Mouse (Mus musculus) liver, embryonic 11.5 days (tissue): ENCODE data around the gene Morn3. TPM values are rescaled to one million over a fixed set of nuclear protein-coding genes. Genes with fewer than 3 reads are reported as not detected.

ENCODE experiments used
- ATAC-seq: fragments of 200-750 bp; cut with Nextera tagmentation; replicated peaks from 2 replicates; pipeline ENCODE4 v1.8.0; 2017; ENCODE audit warnings: moderate number of reproducible peaks, mild to moderate bottlenecking, moderate TSS enrichment, moderate library complexity; ENCODE audit not compliant: low FRiP score
- DNase-seq: peaks from one replicate; pipeline ENCODE4 v3.0.0-alpha.2; 2017; ENCODE audit warnings: low spot score
- H3K27ac ChIP-seq: fragments of 300-500 bp; sonication (generic); 2 replicates; pipeline ENCODE4 v1.5.1; 2014; ENCODE audit warnings: mild to moderate bottlenecking, low read depth, low read length, control low read depth
- H3K27me3 ChIP-seq: fragments of 300-500 bp; sonication (generic); replicated peaks from 2 replicates; pipeline ENCODE4 v1.6.1; 2014; ENCODE audit warnings: low read length, mixed read lengths; ENCODE audit not compliant: control insufficient read depth, insufficient read depth
- H3K36me3 ChIP-seq: fragments of 300-500 bp; sonication (generic); 2 replicates; pipeline ENCODE4 v1.6.1; 2014; ENCODE audit warnings: mild to moderate bottlenecking, low read length, moderate library complexity, mixed read lengths; ENCODE audit not compliant: control insufficient read depth, insufficient read depth
- H3K4me1 ChIP-seq: fragments of 300-500 bp; sonication (generic); replicated peaks from 2 replicates; pipeline ENCODE4 v1.6.1; 2014; ENCODE audit warnings: low read length, mixed read lengths; ENCODE audit not compliant: control insufficient read depth, insufficient read depth
- H3K4me2 ChIP-seq: fragments of 300-500 bp; sonication (generic); 2 replicates; pipeline ENCODE4 v1.6.1; 2014; ENCODE audit warnings: mild to moderate bottlenecking, control low read depth, moderate library complexity
- H3K4me3 ChIP-seq: fragments of 300-500 bp; sonication (generic); 2 replicates; pipeline ENCODE4 v1.5.1; 2014; ENCODE audit warnings: low read depth, low read length, control low read depth
- H3K9ac ChIP-seq: fragments of 300-500 bp; sonication (generic); 2 replicates; pipeline ENCODE4 v1.6.1; 2014; ENCODE audit warnings: low read depth, low read length, control low read depth
- H3K9me3 ChIP-seq: fragments of 300-500 bp; sonication (generic); 2 replicates; pipeline ENCODE4 v1.6.1; 2016; ENCODE audit warnings: low read length, inconsistent platforms, mixed read lengths; ENCODE audit not compliant: control insufficient read depth
- WGBS: fragments of 180-500 bp; shearing (Covaris S2); extraction: QIAGEN DNeasy Blood & Tissue Kit; methylation state at CpG from one replicate; pipeline ENCODE4 v1.1.7; 2014; 5-methylcytosine and 5-hydroxymethylcytosine counted together
- polyA plus RNA-seq: library from polyadenylated mRNA; unstranded; fragments of >200 nt; fragmentation: Nextera tagmentation; extraction: Ambion mirVana; gene quantifications from 2 replicates; pipeline ENCODE4 v1.2.1, GENCODE M21; 2014

Morn3 gene
- not detected in 2 replicates for polyA plus RNA-seq

- Histone ChIP-seq H3K9ac (no peak within 1 kb of the TSS), H3K36me3 (no peaks in the 10 kb centered on the region), H3K27me3 (no peaks in the 10 kb centered on the region), H3K27ac (no peak within 1 kb of the TSS), H3K9me3 (no peaks in the 10 kb centered on the region), H3K4me1 (no peaks in the 10 kb centered on the region), H3K4me2 (no peak within 1 kb of the TSS), H3K4me3 (no peak within 1 kb of the TSS)
- 74% methylated on average over 3 of the region's 3 CpGs for WGBS
- ATAC-seq = no peak
- no peak for DNase-seq
Measured at GRCm38 (mm10) chr5:123046916-123047315, at the start of gene Morn3. Morn3 (minus strand) TSS chr5:123047016.

GRCm38 (mm10) chr5:123096299-123096698, 49.5 kb upstream of the Morn3 start:
- no peak overlapping the region for H3K4me3 ChIP-seq
- no peak overlapping the region for H3K4me2 ChIP-seq
- 90% methylated on average over 8 of the region's 8 CpGs for WGBS
- no peak for ATAC-seq
- DNase-seq = no peak
- peaks cover 36% of the 10 kb centered on the region for H3K4me1 ChIP-seq
- H3K36me3 ChIP-seq = peaks cover 4% of the 10 kb centered on the region; the same call in 1 of the 2 replicates
- no peaks in the 10 kb centered on the region for H3K27me3 ChIP-seq
- H3K9me3 ChIP-seq = no peaks in the 10 kb centered on the region
- no peak overlapping the region for H3K27ac ChIP-seq
- no peak overlapping the region for H3K9ac ChIP-seq

GRCm38 (mm10) chr5:123094238-123094991, 47.6 kb upstream of the Morn3 start:
- Histone ChIP-seq H3K36me3 (peaks cover 4% of the 10 kb centered on the region; the same call in 1 of the 2 replicates), H3K9me3 (no peaks in the 10 kb centered on the region), H3K27me3 (no peaks in the 10 kb centered on the region), H3K27ac (peak overlapping the region; percentile 96), H3K4me2 (peak overlapping the region; percentile 59), H3K4me1 (peaks cover 42% of the 10 kb centered on the region), H3K4me3 (no peak overlapping the region), H3K9ac (peak overlapping the region; percentile 46)
- WGBS = 58% methylated on average over 25 of the region's 25 CpGs
- no peak for DNase-seq
- peak; percentile 84 for ATAC-seq

- no peak overlapping the region for H3K4me3 ChIP-seq
- H3K4me1 ChIP-seq = peaks cover 42% of the 10 kb centered on the region
Measured at GRCm38 (mm10) chr5:123093077-123093633, 46.3 kb upstream of the Morn3 start.

GRCm38 (mm10) chr5:123090560-123091306, 43.9 kb upstream of the Morn3 start:
- 87% methylated on average over 10 of the region's 10 CpGs for WGBS
- no peak overlapping the region for H3K4me2 ChIP-seq
- H3K9me3 ChIP-seq = no peaks in the 10 kb centered on the region
- H3K9ac ChIP-seq = no peak overlapping the region; the same call in 1 of the 2 replicates
- ATAC-seq = no peak
- no peaks in the 10 kb centered on the region for H3K27me3 ChIP-seq
- DNase-seq = no peak
- H3K4me3 ChIP-seq = no peak overlapping the region
- 0 out of 2 replicates have a peak, but pooled peaks cover 2% of the 10 kb centered on the region for H3K36me3 ChIP-seq
- H3K27ac ChIP-seq = peak overlapping the region; percentile 62
- H3K4me1 ChIP-seq = peaks cover 41% of the 10 kb centered on the region

More at GRCm38 (mm10) chr5:123093077-123093633, 46.3 kb upstream of the Morn3 start:
- Histone ChIP-seq H3K36me3 (0 out of 2 replicates have a peak, but pooled peaks cover 2% of the 10 kb centered on the region), H3K9ac (peak overlapping the region; percentile 20), H3K27me3 (no peaks in the 10 kb centered on the region), H3K4me2 (peak overlapping the region; percentile 59), H3K9me3 (no peaks in the 10 kb centered on the region), H3K27ac (peak overlapping the region; percentile 96)
- DNase-seq = no peak
- peak; percentile 85 for ATAC-seq
- WGBS = 60% methylated on average over 14 of the region's 14 CpGs

- H3K9ac ChIP-seq = no peak overlapping the region
- no peak overlapping the region for H3K4me2 ChIP-seq
- no peak overlapping the region for H3K4me3 ChIP-seq
- DNase-seq (no peak), ATAC-seq (no peak)
- H3K4me1 ChIP-seq = peaks cover 26% of the 10 kb centered on the region
- H3K9me3 ChIP-seq = no peaks in the 10 kb centered on the region
- H3K27ac ChIP-seq = no peak overlapping the region
- 0 out of 2 replicates have a peak, but pooled peaks cover 2% of the 10 kb centered on the region for H3K36me3 ChIP-seq
- no peaks in the 10 kb centered on the region for H3K27me3 ChIP-seq
- WGBS = 90% methylated on average over 4 of the region's 4 CpGs
Measured at GRCm38 (mm10) chr5:123088784-123089183, 42.0 kb upstream of the Morn3 start.

GRCm38 (mm10) chr5:123086501-123086900, 39.7 kb upstream of the Morn3 start:
- 86% methylated on average over 2 of the region's 2 CpGs for WGBS
- no peak for DNase-seq
- 0 out of 2 replicates have a peak, but pooled peaks cover 2% of the 10 kb centered on the region for H3K36me3 ChIP-seq
- H3K27ac ChIP-seq = no peak overlapping the region
- no peak overlapping the region for H3K4me3 ChIP-seq
- H3K27me3 ChIP-seq = no peaks in the 10 kb centered on the region
- H3K9ac ChIP-seq = no peak overlapping the region
- no peak overlapping the region for H3K4me2 ChIP-seq
- peaks cover 12% of the 10 kb centered on the region for H3K4me1 ChIP-seq
- no peak for ATAC-seq
- no peaks in the 10 kb centered on the region for H3K9me3 ChIP-seq

GRCm38 (mm10) chr5:123083340-123084050, 36.7 kb upstream of the Morn3 start:
- Histone ChIP-seq H3K27me3 (no peaks in the 10 kb centered on the region), H3K36me3 (peaks cover 2% of the 10 kb centered on the region; the same call in 1 of the 2 replicates), H3K4me2 (no peak overlapping the region), H3K9me3 (peaks cover 3% of the 10 kb centered on the region), H3K27ac (no peak overlapping the region), H3K4me1 (0 out of 2 replicates have a peak, but pooled peaks cover 4% of the 10 kb centered on the region), H3K4me3 (no peak overlapping the region), H3K9ac (no peak overlapping the region)
- WGBS = 65% methylated on average over 13 of the region's 13 CpGs
- no peak for DNase-seq
- ATAC-seq = no peak
